Mouse (Mus musculus): ENCODE measurements around the gene Acad10.
"Not testable (repeated sequence)": the region's sequence is repeated elsewhere in the genome, so short reads cannot be mapped to it uniquely, and the experiment has no call there.

The Acad10 gene

DNA sequence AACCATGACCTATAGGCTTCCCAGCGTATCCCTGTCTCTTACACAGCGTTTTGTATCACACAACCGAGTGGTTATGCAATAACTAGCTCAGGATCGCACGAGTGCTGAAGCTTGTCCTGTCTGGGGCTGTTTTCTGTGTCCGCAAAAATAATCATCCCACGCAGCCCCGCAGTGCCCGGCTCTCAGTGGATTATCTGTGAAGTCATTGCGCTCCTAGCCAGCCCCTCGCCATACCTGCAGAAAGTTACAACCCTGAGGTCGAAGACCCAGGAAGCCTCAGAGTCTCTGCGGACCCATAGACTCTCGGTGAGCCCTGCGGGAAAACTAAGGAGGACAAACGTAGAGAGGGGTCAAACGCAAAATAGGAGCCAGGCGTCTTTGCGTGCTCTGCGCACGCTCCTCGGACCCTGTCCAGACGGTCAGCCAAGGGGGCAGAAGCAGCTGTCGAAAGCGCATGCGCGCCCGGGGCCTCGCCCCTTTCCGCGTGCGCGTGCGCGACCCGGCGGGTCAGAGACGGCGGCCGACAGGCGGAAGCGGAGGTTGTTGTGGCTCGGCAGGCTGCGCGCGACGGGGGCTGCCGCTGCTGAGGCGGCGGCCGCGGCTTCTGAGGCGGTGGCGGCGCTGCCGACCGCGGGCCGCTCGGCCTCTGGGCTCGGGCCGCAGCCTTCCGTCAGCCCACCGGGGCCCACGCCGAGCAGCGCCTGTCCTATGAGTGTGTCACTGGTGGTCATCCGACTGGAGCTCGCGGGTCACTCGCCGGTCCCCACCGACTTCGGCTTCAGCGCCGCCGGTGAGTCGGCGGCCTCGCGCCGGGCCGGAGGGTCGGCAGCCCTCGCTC lies at the start of gene Acad10, which contains the start of gene Brap:
Gene Acad10 (minus strand): TSS at position 456 of the 838 bp plus-strand sequence.
Gene Brap (plus strand): TSS at position 505 of the 838 bp plus-strand sequence.
- DNase-seq (ENCODE audit: low read depth, low spot score), result peak; percentile 88

DNA sequence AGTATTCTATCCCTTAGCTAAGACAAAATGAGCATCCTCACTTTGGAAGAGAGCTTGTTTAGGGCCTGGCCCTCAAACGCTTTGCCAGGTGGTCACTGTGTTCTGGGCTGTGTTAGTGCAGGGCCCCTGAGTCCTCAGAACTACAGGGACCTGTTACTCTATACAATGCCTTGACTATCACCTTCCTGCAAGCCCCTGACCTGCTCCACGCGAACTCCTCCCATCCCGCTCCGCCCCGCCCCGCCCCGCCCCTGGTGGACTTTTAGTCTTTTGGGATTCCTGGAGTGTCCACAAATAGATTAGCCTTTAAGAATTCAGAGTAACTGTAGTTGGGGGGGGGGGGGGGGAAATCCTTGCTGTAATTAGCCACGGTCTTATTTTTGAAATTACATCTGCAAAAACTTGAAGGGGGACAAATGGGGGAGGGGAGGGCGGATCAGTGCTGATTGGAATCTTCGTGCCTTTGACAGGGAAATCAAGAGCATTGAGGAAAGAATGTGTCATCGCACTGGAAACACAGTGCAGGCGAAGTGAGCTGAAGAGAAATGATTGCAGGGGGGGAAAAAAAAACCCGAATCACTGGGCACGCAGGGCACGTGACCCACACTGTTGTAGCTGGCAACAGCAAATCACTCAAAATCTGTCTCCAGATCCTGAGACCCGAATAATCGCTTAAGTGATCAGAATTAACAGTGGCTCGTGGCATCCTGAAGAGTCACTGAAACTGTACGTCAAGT lies 44.4 kb upstream of the Acad10 start:
- no peak for DNase-seq (ENCODE audit: low read depth, low spot score)

DNA sequence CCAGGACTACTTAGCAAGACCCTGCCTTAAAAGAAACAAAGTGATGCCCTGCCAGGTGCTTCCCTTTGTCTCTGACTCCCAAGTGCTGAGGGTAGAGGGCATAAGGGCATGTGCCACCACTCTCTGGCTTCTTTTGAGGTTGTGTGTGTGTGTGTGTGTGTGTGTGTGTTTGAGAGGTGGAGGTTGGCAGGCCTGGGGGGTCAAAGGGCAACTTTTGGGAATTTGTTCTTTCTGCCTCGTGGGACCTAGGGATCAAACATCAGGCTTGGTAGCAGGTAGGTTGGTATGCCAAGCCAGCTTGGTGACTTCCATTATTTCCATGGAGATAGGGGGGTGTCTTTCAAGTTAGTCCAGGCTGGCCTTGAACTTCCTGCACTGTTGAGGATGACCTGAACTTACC lies 43.0 kb upstream of the Acad10 start:
- no peak for DNase-seq (ENCODE audit: low read depth, low spot score)

DNA sequence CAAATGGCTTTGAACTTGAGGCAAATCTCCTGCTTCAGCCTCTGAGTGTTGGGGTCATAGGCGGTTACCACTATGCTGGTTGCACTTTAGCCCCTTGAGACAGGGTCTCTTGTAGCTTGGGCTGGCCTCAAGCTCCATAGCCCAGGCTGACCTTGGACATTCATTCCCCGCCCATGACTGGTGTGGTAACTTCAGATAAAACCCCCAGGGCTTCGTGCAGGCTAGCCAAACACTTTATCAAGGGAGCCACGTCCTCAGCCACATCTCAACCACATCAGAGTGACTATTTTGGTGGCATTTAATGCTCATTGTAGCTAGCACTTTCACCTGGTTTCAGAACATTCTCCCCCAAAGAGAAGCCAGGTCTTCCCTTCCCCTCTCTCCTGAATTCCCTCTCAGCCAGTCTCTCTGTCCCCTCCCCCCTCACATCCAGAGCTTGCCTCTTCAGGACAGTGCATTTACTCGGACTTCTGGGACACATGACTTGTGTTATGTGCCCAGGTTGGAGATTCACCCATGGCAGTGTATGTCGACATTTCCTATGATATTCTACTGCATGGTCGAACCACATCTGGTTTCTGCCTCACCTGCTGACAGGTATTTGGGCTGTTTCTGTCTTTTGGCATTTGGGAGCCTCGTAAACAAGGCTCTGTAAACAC lies 40.9 kb upstream of the Acad10 start:
- peak; percentile 34 for DNase-seq (ENCODE audit: low read depth, low spot score)

DNA sequence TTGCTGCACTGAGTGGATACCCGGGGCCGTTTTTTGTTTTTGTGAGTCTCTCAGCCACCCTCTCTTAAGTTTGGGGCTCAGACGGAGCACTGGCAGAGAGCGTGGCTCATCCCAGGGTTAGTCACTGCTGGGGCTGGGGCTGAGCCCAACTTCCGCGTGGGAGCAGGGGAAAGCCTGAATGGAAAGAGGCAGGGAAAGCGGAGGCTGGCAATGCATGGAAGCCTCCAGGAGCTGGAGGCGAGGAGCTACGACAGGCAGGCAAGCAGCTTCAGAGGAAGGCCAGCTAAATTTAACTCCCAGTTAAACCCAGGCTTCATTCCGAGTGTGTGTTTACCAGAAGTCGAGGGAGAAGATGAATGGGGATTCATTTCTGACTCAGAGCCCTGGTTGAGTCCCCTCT lies 40.2 kb upstream of the Acad10 start:
- peak; percentile 72 for DNase-seq (ENCODE audit: low read depth, low spot score)

DNA sequence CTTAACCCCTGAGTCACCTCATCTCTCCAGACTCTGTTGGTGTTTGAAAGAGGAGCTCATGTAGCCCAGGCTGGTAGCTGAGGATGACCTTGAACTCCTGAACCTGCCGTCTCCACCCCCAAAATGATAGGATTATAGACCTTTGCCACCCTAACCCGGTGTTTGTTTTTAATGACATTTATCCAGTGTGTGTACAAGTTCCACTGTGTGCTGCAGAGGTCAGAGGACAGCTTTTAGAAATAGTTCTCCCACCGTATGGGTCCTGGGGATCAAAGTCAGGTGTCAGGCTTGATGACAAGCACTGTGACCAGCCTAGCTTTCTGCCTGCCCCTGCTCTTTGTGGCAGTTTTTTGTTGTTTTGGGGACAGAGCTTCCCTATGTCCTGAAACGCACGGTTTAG lies 39.6 kb upstream of the Acad10 start:
- DNase-seq (ENCODE audit: low read depth, low spot score), result no peak

DNA sequence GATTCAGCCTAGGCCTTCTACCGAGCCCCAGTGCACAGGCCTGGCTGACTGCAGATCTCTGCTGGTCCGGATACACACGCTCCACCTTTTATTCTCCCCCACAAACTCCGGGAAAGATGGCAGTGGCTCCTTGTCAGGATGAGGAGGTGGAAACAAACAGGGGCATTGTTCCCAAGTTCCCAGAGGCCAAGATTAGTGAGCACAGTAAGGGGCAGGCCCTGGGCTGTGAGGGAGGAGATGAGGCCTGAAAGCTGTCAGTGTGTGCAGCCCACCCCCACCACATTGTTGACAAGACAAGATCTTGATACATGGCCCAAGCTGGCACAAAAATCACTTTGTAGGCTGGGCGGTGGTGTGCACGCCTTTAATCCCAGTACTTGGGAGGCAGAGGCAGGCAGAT lies 36.4 kb upstream of the Acad10 start:
- DNase-seq (ENCODE audit: low read depth, low spot score), result no peak

DNA sequence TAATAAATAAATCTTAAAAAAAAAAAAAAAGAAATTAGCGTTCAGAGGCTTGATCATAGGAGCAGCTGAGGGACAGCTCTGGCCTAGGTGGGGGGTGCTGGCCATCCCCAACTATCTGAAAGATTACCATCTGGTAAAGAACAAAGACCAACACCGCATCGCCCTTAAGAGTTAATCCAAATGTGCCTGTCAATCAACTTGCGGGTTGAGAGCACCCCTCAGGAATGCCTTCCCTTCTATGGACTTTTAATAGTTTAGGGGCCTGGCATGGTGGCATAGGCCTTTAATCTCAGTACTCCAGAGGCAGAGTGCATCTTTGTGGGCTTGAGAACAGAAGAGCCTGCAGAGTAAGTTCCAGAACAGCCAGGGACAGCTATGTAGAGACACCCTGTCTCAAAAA lies 32.6 kb upstream of the Acad10 start:
- DNase-seq (ENCODE audit: low read depth, low spot score), result no peak

DNA sequence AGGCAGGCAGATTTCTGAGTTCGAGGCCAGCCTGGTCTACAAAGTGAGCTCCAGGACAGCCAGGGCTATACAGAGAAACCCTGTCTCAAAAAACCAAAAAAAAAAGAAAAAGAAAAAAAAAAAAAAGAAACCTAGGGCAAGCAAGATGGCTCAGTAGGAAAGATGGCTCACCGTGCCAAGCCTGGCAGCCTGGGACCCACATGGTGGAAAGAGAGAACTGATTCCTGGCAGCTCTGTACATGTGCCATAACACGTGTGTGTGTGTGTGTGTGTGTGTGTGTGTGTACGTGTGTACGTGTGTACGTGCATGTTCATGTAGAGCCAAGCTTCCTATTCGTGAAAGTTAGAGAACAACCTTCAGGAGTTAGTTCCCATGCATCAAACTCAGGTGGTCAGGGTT lies 31.1 kb upstream of the Acad10 start:
- not testable (repeated sequence) for DNase-seq (ENCODE audit: low read depth, low spot score)

DNA sequence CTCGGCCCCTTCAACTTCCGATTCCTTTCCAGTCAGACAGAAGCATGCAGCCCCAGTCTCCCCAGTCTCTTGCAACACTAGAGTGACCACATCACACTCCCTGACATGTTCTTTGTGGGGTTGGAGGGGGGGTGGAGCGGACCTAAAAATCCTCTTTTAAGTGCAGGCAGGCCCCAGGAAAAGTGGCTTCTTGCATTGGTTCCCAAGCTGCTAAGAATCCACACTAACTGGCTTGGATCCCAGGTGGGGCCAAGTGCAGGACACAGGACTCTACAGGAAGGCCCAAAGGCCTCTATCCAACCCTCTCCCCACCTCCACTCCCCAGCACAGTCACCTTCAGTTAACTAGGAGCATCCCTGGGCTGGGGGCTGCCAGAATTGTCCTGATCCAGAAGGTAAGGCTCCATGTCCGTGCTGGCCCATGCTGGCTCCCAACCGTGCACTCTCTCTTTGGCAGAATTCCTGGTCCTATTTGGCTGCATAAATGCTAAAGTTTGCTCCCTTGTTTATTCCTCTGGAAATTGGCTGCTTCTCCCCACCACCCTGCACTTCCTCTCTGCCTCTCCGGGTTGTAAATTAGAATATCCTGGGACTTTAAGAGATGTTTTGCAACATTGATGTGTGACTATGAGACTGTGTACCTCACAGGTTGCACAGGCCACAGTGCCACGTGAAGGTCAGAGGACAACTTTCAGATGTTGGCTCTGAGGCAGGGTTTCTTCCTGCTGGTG lies 30.3 kb upstream of the Acad10 start:
- DNase-seq (ENCODE audit: low read depth, low spot score), result no peak

DNA sequence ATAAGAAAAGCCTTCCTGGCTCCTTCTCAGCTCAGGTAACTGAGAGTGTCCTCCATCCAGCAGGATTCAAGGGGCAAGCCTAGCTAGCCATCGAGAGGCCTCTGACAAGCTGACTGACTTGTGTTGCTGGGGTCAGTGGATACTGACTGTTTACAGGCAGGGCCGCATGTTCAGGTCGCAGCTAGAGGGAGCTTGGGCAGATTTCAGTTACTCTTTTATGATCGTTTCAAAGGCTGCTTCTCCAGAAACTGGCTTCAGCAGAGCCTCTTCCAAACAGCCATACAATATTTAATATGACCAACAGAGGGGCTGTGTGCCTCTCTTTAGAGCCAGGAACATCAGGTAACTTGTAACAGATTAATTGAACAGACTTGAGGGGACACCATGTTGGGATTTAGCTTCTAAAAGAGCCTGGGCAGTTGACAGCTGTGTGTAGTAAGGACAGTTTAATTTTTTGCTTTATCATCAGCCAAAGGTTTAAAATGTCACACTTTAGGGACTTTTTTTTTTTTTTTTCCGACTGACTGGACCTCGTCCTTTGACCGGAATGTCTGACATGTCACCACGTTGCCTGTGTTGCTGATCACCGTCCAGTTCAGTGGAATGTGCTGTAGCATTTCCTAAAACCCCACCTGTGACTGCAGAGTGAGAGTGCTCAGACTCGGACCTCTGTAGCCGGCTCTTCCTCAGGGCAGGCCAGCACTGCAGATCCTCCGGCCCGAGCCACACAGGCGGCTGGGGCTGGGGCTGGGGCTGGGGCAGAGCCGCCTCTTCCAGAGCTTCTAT lies 26.0 kb upstream of the Acad10 start:
- no peak for DNase-seq (ENCODE audit: low read depth, low spot score)

DNA sequence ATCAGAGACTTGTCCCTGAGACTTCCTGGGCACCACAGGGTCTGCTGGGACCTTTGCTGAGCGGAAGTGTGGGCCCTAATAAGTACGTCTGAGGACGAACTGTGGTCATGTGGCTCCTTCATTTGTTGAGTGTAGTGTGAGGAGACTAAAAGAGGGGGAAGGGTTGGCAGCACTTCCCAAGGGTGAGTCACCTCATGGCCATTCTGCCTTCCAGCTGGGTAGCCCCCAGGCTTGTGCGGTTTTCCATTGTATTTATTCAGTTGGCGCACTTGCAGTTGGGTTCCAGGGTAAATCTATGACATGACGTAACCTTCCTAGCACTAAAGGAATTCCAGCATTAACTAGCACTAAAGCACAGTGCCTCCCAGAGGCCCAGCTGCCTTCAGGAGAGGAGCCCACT lies 25.2 kb upstream of the Acad10 start:
- peak; percentile 72 for DNase-seq (ENCODE audit: low read depth, low spot score)

DNA sequence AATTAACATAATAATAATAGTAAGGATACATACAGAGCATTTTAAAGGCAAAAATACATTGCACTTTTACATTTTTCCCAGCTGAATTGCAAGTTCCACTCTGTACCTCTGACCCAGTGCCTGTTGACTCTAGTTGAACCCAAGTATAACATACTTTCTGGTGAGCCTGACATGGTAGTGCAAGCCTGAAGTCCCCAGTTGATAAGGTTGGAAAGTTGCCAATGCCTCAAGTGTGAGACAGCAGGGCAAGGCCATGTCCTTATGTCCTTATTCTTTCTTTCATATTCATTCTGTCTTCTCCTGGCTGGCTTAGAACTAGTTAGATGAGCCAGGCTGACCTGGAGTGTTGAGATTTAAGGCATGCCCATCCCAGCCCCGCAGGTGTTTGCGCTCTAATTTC lies 21.9 kb upstream of the Acad10 start:
- no peak for DNase-seq (ENCODE audit: low read depth, low spot score)

DNA sequence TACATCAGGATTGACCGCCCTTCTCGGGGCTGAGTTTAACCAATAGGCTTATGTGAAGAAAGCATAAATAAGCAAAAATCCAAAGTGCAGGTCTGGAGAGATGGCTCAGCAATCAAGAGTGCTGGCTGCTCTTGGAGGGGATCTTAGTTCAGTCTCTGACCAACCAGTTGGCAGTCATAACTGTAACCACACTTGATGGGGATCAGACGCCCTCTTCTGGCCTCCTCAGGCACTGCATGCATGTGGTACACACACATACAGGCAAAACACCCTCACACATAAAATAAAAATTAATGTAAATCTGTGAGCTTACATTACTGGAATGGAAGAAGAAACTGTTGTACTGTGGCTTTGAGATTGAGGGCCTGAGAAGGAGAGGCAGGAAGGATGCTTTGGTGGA lies 10.1 kb upstream of the Acad10 start:
- peak; percentile 48 for DNase-seq (ENCODE audit: low read depth, low spot score)

DNA sequence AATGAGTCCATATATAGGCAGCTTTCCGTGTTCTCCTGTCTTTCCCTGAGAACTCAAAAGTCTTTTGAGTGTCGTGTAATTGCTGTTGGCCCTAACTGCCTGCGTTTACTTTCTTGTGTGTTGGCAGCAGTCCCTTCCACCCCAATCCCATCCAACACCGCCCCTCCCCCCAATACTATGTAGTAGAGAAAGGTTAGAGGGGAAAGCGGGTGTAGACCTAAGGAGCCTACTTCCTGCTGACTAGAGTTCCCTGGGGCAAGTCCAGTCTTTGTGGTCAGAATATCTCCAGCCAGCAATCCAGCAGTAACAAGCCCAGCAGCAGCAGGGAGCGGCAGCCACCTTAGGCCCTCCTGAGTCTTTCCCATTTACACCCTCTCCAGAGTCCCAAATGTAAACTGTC lies 8.1 kb upstream of the Acad10 start:
- peak; percentile 65 for DNase-seq (ENCODE audit: low read depth, low spot score)

DNA sequence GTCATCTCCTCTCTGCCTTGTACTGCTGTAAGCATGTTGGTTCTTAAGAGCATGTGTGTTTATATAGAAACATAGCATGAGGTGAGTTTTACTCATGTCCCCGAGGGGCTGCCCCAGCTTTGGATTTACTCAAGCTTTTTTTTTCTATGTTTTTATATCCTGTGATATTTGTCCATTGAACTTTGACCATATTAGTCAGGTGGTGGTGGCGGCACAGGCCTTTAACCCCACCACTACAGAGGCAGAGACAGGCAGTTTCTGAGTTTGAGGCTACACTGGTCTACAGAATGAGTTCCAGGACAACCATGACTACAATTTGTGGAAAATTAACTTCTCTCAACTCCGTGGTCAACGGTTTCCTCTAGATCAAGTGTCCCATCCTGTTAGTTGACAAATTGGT lies 6.8 kb upstream of the Acad10 start:
- DNase-seq (ENCODE audit: low read depth, low spot score), result no peak

DNA sequence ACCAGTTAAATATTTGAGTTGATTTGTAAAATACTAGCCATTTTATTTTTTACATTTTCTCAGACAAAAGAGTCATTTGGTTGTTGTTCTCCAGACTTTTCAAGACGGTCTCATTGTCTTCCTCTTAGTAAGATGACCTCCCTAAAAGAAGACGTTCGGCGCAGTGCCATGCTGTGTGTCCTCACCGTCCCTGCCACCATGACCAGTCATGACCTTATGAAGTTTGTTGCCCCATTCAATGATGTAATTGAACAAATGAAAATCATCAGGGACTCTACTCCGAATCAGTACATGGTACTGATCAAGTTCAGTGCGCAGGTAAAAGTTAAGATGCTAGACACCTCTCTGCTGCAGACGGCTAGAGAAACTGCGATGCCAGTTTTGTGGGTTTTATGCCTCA lies 4.7 kb upstream of the Acad10 start:
- no peak for DNase-seq (ENCODE audit: low read depth, low spot score)

DNA sequence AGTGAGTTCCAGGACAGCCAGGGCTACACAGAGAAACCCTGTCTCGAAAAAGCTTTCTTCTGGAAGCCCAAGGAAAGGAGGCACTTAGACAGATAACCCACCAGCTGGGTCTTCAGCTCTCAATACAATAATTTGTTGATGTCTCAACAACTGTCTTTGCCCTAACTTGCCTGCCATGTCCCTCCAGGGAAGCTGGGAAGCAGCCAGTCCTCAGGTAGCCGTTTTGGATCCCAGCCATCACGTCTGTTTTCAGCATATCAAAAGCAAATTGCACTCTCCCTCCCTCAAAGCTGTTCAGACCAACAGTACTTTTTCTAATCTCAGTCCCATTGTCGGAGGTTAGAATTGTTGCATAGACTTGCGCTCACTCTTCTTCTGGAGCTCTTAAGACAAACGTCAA lies 3.8 kb upstream of the Acad10 start:
- no peak for DNase-seq (ENCODE audit: low read depth, low spot score)

DNA sequence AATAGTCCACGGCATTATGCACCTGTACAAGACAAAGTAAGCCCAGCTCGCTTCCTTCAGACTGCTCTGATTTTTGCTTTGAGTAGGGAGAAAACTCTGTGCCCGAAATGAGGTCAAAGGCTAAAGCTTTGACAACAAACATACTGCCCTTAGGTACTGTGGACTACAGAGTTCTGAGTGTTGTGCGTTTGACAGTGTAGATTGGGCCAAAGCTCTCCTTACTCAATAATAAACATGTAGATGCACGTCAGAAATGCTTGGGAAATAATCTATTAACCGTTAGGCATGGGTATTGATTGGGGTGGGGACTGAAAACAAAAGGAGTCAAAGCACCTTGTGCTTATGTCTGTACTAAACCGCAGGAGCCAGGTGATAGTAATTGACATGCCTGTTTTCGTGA lies 3.1 kb upstream of the Acad10 start:
- DNase-seq (ENCODE audit: low read depth, low spot score), result no peak

DNA sequence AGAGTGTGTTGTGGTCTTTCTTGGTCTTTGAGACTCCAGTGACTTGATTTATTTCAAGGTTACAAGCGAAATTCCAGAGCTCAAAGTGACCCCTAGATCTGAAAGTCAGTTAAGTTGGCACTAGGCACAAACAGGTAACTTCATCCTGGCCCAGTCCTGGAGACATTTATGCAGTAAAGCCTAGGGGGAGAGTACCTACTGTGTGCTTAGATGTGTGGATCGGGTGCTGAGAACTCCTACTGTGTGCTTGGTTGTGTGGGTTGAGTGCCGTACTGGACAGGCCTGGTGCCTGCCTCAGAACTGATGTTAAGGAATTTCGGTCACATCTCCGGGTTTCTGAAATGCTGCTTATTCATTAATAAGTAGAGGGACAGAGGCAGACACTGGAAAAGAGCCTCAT lies 1.2 kb upstream of the Acad10 start:
- peak; percentile 16 for DNase-seq (ENCODE audit: low read depth, low spot score)

DNA sequence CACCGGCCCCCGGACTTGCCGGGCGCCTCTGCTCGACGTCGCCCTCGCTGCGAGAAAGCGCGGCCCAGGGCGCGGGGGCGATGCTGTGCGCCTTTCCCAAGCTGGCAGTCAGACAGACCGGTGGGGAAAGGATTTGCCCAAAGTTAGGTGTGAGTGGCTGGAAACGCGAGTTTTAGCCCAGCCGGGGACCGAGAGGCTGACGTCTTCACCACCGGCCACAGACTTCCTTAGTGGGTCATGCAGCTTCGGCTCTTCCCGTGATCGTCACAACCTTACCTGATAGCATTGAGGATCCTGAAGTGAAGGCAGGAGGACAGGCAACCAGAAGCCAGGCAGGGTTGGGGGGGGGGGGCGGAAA lies 562 bp upstream of the Acad10 start:
- peak; percentile 39 for DNase-seq (ENCODE audit: low read depth, low spot score)

All from 3T3-L1 (cell line).